Mouse (Mus musculus) heart, embryonic 13.5 days (tissue): ENCODE measurements at regions not wholly inside any gene's neighbourhood (a gene's known extent, or its start where the extent isn't known, plus 50 kb on each side); places are given as distances from the start of the nearest gene placed in this dataset.

ENCODE experiments used
- ATAC-seq: fragments of 200-750 bp; cut with Nextera tagmentation; 2 replicates; pipeline ENCODE4 v1.8.0; 2017; ENCODE audit warnings: moderate TSS enrichment; ENCODE audit not compliant: insufficient number of reproducible peaks, low FRiP score, low TSS enrichment; ENCODE audit errors: extremely low read depth
- H3K27ac ChIP-seq: fragments of 300-500 bp; sonication (generic); replicated peaks from 2 replicates; pipeline ENCODE4 v1.5.1; 2015; ENCODE audit warnings: moderate library complexity, mild to moderate bottlenecking, inconsistent platforms
- H3K27me3 ChIP-seq: fragments of 300-500 bp; sonication (generic); replicated peaks from 2 replicates; pipeline ENCODE4 v1.6.1; 2015; ENCODE audit warnings: mild to moderate bottlenecking, inconsistent platforms
- H3K36me3 ChIP-seq: fragments of 300-500 bp; sonication (generic); 2 replicates; pipeline ENCODE4 v1.6.1; 2015; ENCODE audit warnings: mild to moderate bottlenecking, inconsistent platforms
- H3K4me1 ChIP-seq: fragments of 300-500 bp; sonication (generic); 2 replicates; pipeline ENCODE4 v1.6.1; 2015; ENCODE audit warnings: inconsistent platforms
- H3K4me2 ChIP-seq: fragments of 300-500 bp; sonication (generic); 2 replicates; pipeline ENCODE4 v1.6.1; 2015; ENCODE audit warnings: inconsistent platforms, mild to moderate bottlenecking, moderate library complexity
- H3K4me3 ChIP-seq: fragments of 300-500 bp; sonication (generic); 2 replicates; pipeline ENCODE4 v1.5.1; 2015; ENCODE audit warnings: moderate library complexity, mild to moderate bottlenecking, inconsistent platforms
- H3K9ac ChIP-seq: fragments of 300-500 bp; sonication (generic); 2 replicates; pipeline ENCODE4 v1.6.1; 2015; ENCODE audit warnings: inconsistent platforms, mild to moderate bottlenecking, moderate library complexity
- H3K9me3 ChIP-seq: fragments of 300-500 bp; sonication (generic); 2 replicates; pipeline ENCODE4 v1.6.1; 2016; ENCODE audit warnings: inconsistent platforms
- WGBS: fragments of 180-500 bp; shearing (Covaris S2); methylation state at CpG from one replicate; pipeline ENCODE4 v1.1.7; 2015; ENCODE audit warnings: mixed read lengths; 5-methylcytosine and 5-hydroxymethylcytosine counted together

GRCm38 (mm10) chr14:18391824-18392486 is 60.3 kb upstream of the Ube2e1 start:
- H3K4me1 ChIP-seq: peaks cover 19% of the 10 kb centered on the region
- no peak overlapping the region for H3K9ac ChIP-seq
- H3K27me3 ChIP-seq: no peaks in the 10 kb centered on the region
- H3K4me2 ChIP-seq: no peak overlapping the region
- no peak overlapping the region for H3K27ac ChIP-seq
- no peak overlapping the region for H3K4me3 ChIP-seq
- ATAC-seq: no peak
- no peaks in the 10 kb centered on the region for H3K36me3 ChIP-seq
- no peaks in the 10 kb centered on the region for H3K9me3 ChIP-seq
- 83% methylated on average over 3 of the region's 3 CpGs for WGBS

GRCm38 (mm10) chr14:18389390-18389789 is 57.7 kb upstream of the Ube2e1 start:
- Histone ChIP-seq H3K4me2 (no peak overlapping the region), H3K27me3 (no peaks in the 10 kb centered on the region), H3K9me3 (no peaks in the 10 kb centered on the region; the same call in 1 of the 2 replicates), H3K36me3 (no peaks in the 10 kb centered on the region), H3K4me1 (peaks cover 15% of the 10 kb centered on the region), H3K9ac (no peak overlapping the region), H3K27ac (no peak overlapping the region), H3K4me3 (no peak overlapping the region)
- no peak for ATAC-seq
- 81% methylated on average over 6 of the region's 6 CpGs for WGBS

GRCm38 (mm10) chr14:18385953-18386668 is 54.5 kb upstream of the Ube2e1 start:
- H3K27me3 ChIP-seq: no peaks in the 10 kb centered on the region
- peaks cover 10% of the 10 kb centered on the region for H3K4me1 ChIP-seq
- no peak overlapping the region for H3K27ac ChIP-seq
- no peak overlapping the region for H3K9ac ChIP-seq
- H3K4me2 ChIP-seq: no peak overlapping the region
- WGBS: 62% methylated on average over 6 of the region's 6 CpGs
- H3K36me3 ChIP-seq: no peaks in the 10 kb centered on the region
- H3K9me3 ChIP-seq: no peaks in the 10 kb centered on the region; the same call in 1 of the 2 replicates
- no peak for ATAC-seq
- no peak overlapping the region for H3K4me3 ChIP-seq
